Mouse (Mus musculus): ENCODE measurements around the gene Olfr314. TPM values are rescaled to one million over a fixed set of nuclear protein-coding genes. Genes with fewer than 3 reads are reported as not detected.

The Olfr314 gene
- polyA plus RNA-seq (2012; rRNA removed) = not detected in 2 replicates

GRCm38 (mm10) chr11:58782480-58783089, at the start of gene Olfr314:
Olfr314 (plus strand) TSS chr11:58782952.

GRCm38 (mm10) chr11:58738792-58739262, 43.9 kb upstream of the Olfr314 start, which contains the start of gene Olfr317:
Olfr317 (minus strand) TSS chr11:58739212.

GRCm38 (mm10) chr11:58752434-58752833, 30.3 kb upstream of the Olfr314 start, which contains the start of gene Olfr316:
Olfr316 (plus strand) TSS chr11:58752734.

DNA sequence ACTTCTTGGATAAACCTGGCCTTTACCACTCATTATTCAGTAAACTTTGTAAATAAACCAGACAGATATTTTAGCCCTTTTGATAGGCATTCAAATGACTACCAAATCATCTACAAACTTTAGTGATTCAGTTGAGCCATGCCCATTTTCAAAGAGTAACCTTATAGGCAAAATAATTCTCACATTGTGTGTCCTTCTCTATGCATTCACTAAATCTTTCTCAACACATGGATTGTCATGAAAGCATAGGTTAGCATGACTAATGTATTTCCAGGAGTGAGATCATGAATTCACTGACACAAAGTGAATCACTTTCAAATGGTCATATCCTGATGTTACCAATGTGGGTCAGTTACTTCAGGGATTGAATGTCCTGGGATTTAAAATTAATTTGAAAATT, 9.9 kb upstream of the Olfr314 start, which contains the start of gene Olfr315:
TSS of gene Olfr315 (plus strand) at position 301 of the 400 bp plus-strand sequence.

DNA sequence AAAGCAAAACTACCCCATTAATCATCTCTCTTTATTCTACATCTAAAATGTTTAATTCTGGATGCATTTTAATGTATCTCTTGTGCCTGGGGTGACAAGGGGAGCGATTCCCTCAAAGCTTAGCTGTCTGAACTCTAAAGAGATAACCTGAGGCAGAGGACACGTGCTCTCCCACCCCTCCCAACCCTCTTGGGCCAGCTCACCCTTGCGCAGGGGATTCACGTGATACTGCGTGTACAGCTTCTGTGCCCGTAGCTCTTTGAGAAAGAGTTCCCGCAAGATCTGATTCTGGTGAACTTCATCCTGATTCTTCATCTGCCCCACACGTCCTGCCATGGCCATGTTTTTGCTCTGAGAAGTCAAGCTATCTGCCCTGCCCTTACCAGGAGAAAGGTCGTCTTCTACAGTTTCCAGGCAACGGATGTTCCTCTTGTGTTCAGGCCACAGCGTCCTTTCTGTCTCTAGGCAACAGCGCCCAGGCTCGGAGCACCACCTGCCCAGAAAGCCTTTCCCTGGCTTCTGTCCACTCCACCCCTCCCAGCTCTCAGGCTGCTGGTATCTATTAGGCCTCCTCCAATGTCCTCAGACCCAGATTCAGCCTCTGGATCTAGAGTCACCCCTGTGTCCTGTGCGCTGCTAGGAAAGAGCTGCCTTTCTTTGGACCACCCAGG, 18.9 kb downstream of the Olfr314 start, which contains the start of gene Fam183b:
TSS of gene Fam183b (minus strand) at position 403 of the 671 bp plus-strand sequence.

GRCm38 (mm10) chr11:58814700-58815099, 31.9 kb downstream of the Olfr314 start, which contains the start of gene Olfr313:
Olfr313 (plus strand) TSS chr11:58815000.

DNA sequence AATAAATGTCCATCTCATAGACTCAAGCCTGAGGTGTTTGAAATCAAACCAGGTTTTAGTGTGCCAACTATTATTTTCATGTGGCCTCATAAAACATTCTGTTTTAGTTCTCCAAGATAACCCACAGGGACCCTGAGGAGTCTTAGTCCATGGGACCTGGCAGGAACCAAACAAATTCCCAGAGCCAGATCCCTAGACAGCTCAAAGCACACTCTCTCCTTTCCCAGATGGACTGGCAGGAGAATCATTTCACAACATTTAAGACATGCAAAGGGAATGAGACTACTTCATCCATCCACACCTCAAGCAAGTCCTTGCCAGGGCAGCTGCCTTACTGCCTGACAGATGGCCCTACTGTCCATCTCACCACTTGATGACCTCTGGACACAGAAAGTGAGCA, 46.2 kb downstream of the Olfr314 start, which contains the start of gene Olfr312:
TSS of gene Olfr312 (plus strand) at position 301 of the 400 bp plus-strand sequence.

Other genes with a start within 250 kb of the Olfr314 start
- not detected in 2 replicates for gene Olfr330, start 248.1 kb upstream of the Olfr314 start, polyA plus RNA-seq (2012; rRNA removed)
- gene Olfr329-ps, start 236.5 kb upstream of the Olfr314 start, polyA plus RNA-seq (2012; rRNA removed) = not detected in 2 replicates
- not detected in 2 replicates for gene Olfr328, start 227.3 kb upstream of the Olfr314 start, polyA plus RNA-seq (2012; rRNA removed)
- gene Olfr224, start 212.4 kb upstream of the Olfr314 start, polyA plus RNA-seq (2012; rRNA removed) = not detected in 2 replicates
- not detected in 2 replicates for gene Olfr325, start 205.2 kb upstream of the Olfr314 start, polyA plus RNA-seq (2012; rRNA removed)
- gene Olfr324, start 187.8 kb upstream of the Olfr314 start, polyA plus RNA-seq (2012; rRNA removed) = not detected in 2 replicates
- gene 2210407C18Rik, start 166.9 kb upstream of the Olfr314 start, polyA plus RNA-seq (2012; rRNA removed) = 116 and 121 TPM in 2 replicates
- gene Olfr323, start 152.5 kb upstream of the Olfr314 start, polyA plus RNA-seq (2012; rRNA removed) = 0.03 TPM in 1 of 2 replicates, not detected in the other
- 0.11 and 0.27 TPM in 2 replicates for gene Trim58, start 142.5 kb upstream of the Olfr314 start, polyA plus RNA-seq (2012; rRNA removed)
- not detected in 2 replicates for gene Olfr322, start 124.2 kb upstream of the Olfr314 start, polyA plus RNA-seq (2012; rRNA removed)
- not detected in 2 replicates for gene Olfr320, start 101.9 kb upstream of the Olfr314 start, polyA plus RNA-seq (2012; rRNA removed)
- gene Olfr319, start 83.8 kb upstream of the Olfr314 start, polyA plus RNA-seq (2012; rRNA removed) = not detected in 2 replicates
- gene Olfr318, start 58.9 kb upstream of the Olfr314 start, polyA plus RNA-seq (2012; rRNA removed) = not detected in 2 replicates
- not detected in 2 replicates for gene Olfr317, start 43.7 kb upstream of the Olfr314 start, polyA plus RNA-seq (2012; rRNA removed)
- not detected in 2 replicates for gene Olfr316, start 30.2 kb upstream of the Olfr314 start, polyA plus RNA-seq (2012; rRNA removed)
- gene Olfr315, start 9.8 kb upstream of the Olfr314 start, polyA plus RNA-seq (2012; rRNA removed) = not detected in 2 replicates
- 0.26 and 0.61 TPM in 2 replicates for gene Fam183b, start 19.0 kb downstream of the Olfr314 start, polyA plus RNA-seq (2012; rRNA removed)
- gene Olfr313, start 32.0 kb downstream of the Olfr314 start, polyA plus RNA-seq (2012; rRNA removed) = not detected in 2 replicates
- gene Olfr312, start 46.3 kb downstream of the Olfr314 start, polyA plus RNA-seq (2012; rRNA removed) = not detected in 2 replicates
- not detected in 2 replicates for gene Olfr311, start 56.3 kb downstream of the Olfr314 start, polyA plus RNA-seq (2012; rRNA removed)
- 0.38 and 0.61 TPM in 2 replicates for gene Gm12258, start 64.2 kb downstream of the Olfr314 start, polyA plus RNA-seq (2012; rRNA removed)
- 1.1 and 1.4 TPM in 2 replicates for gene 2810021J22Rik, start 84.3 kb downstream of the Olfr314 start, polyA plus RNA-seq (2012; rRNA removed)
- 0.11 and 0.12 TPM in 2 replicates for gene Zfp39, start 121.3 kb downstream of the Olfr314 start, polyA plus RNA-seq (2012; rRNA removed)
- not detected in 2 replicates for gene Btnl10, start 135.0 kb downstream of the Olfr314 start, polyA plus RNA-seq (2012; rRNA removed)
- gene Rnf187, start 156.0 kb downstream of the Olfr314 start, polyA plus RNA-seq (2012; rRNA removed) = 102 and 188 TPM in 2 replicates
- gene Hist3h2ba, start 166.0 kb downstream of the Olfr314 start, polyA plus RNA-seq (2012; rRNA removed) = 1.8 and 3.1 TPM in 2 replicates
- 7.0 and 8.4 TPM in 2 replicates for gene Hist3h2a, start 171.7 kb downstream of the Olfr314 start, polyA plus RNA-seq (2012; rRNA removed)
- 0.05 and 0.08 TPM in 2 replicates for gene Trim17, start 171.7 kb downstream of the Olfr314 start, polyA plus RNA-seq (2012; rRNA removed)
- 15.6 and 16.0 TPM in 2 replicates for gene Trim11, start 195.1 kb downstream of the Olfr314 start, polyA plus RNA-seq (2012; rRNA removed)

Data from stomach, adult 2 months (tissue).